Mouse (Mus musculus) kidney, postnatal 14 days (tissue): Measurements from ENCODE around the gene Dera.

ENCODE experiments used
- DNase-seq: peaks from one replicate; pipeline ENCODE4 v3.0.0; 2022; ENCODE audit warnings: mixed read lengths

Dera gene

DNA sequence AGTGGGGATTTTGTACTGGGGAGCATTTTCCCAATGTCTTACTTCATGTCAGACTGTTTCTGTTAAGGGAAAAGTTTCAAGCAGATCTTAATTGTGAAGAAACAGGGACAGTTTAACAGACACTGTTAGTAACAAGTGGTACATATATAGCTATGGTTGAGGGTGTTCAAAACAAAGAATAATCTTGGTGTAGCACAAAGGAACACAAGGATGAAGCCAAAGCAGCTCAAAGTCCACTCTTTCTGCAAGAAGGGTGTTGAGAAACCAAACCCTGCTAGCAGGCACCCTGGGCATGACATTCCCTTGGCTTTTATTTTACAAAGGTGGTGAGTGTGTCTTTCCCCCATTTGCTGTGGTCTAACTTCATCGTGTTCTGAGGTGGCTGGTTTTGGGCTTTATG lies 3.5 kb downstream of the Dera start:
- DNase-seq: no peak

DNA sequence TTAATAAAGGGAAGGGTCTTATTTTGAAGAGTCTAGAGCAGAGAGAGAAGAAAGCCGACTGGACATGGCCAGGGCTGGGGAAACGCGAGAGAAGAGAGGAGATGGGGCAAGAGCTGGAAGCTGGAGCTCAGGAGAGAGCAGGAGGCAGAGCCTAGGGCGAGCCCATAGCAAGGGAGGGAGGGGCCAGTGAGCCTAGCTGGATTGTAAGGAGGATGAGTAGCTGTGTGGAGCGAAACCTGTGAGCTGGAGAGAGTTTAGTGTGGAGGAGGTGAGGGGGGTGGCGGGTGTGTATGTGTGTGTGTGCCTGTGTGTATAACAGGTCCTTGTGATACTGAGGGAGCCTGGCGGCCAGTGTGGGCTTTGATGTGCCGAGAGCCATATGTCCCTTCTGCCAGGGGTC lies 5.3 kb downstream of the Dera start:
- DNase-seq: no peak

DNA sequence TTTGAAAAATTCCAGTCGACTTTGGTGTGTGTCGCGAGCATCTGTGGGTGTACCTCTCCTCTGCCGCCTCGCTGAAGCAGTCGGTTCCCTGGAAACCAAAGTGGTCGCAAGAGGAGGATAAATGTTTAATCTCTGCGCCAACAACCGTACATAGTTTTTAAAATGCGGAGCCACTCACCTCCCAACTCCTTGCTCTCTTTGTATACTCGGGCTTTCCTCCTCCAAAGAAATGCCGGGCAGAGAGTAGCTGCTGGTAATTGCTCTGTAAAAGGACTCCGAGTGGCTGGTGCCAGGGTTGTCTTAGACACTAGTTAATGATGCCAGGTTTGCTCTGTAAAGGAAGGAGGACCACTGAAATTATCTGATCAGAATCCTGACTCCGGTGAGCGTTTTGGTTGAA lies 6.6 kb downstream of the Dera start:
- no peak for DNase-seq

DNA sequence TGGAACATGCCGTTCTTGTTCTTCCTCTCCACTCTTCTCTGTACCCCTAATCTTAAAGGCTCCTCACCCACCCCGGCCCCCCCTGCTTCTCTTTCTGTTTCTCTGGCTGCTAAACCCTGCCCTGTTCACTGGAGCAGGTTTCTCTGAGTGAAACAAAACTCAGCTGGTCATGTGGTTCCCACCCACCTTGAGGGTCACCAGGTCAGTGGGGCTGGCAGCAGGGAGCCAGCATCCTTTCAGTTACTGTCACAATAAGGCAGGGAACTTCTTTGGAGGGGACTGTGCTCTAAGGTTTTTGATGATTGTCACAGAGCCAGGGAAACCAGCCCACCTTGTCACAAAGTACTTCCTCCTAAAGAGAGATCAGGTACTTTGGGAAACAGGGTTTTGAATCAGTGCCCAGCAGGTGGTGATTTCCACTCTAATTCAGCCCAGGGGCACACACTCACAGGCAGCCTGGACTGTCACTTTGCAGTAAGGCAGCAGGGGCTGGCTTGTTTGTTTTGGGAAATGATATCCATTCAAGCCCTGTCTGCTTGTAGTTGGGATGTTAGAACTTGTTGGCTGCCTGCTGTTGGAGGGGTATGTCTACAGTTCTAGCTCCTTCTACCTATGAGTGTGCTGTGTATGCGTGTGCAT lies 10.3 kb downstream of the Dera start:
- DNase-seq: peak; percentile 31

DNA sequence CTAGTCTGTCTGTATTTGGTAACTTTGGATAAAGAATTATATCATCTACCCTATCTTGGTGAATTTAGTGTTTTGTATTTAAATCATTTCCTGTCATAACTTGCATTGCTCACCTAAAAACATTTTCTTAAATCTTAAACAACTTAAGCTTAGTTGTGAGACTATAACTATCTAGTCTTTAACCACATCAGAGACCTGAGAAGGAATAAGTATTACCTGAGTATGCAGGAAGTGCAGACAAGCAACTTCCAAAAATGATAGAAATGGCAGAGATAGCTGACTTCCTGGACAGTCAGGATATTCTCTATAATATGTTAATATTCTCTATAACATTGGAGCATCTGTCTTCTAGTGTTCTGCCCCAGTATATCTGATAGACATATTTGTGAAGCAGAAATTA lies 11.8 kb downstream of the Dera start:
- DNase-seq: no peak

DNA sequence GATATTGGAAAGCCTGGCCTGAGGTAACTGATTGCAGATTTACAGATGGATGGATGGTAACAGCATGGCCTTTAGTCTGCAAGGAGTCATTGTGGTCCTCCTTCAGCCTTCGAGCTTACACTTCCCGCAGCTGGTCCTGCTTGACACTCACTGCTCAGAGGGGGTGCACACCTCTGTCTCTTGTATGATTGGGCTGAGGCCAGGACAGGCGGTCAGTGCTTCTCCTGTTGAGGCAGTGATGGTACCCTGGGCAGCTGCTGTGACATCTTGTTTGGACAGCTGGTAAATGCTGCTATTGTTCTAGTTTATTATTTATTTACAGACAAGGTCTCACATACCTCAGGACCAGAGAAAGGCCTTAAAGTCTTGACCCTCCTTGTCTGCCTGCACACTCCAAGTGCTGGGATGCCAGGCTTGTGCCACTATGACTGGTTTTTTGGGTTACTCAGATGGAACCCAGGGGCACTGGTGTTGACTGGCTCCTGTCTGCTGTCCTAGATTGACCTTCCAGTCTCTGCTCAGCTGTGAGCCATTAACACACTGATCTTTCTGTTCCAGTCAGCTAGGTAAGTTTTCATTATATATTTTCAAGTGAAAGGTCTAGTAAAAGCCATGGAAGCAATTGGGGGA lies 17.4 kb downstream of the Dera start:
- no peak for DNase-seq

DNA sequence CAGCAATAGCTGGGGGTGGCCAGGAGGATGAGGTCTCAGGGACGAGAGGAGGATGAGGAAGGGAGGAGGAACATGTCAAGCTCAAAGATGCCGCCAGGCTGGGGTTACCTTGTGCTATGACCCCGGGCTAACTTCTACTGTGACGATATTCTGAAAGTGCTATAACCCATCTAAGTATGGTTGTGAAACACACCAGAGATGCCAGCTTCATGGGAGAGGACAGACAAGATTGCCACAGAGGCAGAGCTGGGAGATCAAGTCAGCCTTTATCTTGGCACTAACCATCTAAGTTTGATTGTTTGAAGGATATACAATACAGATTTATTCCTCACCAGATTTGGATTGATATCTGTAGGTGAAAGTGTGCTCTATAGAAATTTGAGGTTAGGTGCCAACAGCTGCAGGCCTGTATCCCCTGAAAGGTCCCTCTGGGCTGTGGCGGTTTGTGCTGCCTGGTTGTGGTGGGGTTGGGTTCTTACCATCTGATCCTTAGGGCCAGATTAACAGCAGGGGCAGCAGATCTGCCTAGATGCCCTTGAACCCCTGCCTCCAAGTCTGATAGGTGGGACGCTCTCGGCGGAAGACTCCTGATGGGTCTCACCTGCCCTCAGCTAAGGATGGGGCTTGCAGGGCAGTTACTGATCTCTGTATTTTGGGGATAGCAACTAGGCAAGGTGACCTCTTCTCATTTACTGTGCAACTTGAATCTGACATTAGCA lies 18.7 kb downstream of the Dera start:
- no peak for DNase-seq

DNA sequence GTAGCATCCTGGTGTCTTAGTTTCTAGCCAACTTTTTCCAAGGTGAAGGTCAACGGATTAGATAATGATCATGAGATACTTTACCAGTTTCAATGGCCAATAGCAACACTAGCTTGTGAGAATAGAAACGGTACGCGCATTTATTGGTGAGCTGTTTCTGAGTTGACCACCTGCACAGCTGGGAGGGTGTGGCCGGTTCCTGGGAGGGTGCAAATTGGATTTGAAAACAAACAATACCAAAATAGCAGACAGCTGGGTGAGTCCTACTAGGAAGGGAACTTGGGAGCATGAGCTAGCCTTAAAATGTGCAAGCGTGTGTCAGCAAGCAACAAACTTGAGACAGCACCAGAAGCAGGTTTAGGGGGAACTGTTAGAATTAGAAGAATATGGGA lies 19.3 kb downstream of the Dera start:
- no peak for DNase-seq

DNA sequence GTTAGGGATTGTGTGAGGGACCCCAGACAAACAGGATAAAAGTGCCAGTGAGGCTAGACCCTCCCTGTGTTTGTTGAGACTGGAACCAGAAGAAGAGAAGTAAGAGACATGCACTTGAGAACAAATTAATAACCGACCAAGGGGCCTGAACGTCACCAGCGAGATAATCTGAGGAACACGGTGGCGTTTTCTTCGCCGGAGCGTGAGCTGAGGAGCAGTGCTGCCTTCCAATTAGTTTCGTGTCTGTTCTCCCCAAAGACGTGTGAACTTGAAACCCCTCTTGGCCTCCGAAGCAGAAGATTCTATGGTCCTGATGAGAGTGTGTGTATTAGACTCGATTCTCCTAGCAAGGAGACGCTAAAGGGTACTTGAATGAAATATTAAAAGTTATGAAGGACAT lies 19.8 kb downstream of the Dera start:
- no peak for DNase-seq

DNA sequence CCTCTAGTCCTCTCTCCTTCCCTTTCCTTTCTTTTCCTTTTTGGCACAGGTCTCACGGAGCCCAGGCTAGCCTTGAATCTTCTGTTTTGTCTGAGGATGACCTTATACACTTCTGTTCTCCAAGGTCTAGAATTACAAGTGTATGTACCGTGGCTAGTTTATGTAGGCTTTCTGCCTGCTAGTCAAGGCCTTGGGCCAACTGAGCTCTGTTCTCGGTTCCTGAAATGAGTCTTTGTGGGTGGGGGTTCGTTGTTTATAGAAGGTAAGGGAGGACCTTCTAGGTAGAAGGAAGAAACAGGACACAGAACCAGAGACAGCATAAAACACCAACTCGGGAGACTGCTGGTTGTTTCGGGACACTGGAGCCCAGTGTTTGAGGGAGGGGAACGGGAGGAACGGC lies 20.8 kb downstream of the Dera start:
- no peak for DNase-seq

DNA sequence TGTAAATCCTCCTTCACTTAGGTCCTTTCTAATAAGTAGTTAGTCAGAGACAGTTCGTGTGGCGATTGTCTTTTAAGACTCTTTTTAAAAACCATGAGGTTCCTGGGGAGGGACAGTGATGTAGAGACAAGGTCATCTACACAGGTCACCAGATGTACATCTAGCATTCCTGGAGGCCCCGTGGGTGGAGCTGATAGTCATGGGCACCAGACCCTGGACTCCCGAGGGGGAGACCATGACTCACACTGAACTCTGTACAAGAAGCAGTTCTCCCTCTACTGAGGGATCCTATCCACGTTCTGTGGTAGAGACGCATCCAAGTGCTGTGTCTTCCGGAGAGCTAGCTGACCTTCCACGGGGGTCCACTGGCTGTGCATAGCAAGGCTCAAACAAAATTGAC lies 22.6 kb downstream of the Dera start:
- no peak for DNase-seq

DNA sequence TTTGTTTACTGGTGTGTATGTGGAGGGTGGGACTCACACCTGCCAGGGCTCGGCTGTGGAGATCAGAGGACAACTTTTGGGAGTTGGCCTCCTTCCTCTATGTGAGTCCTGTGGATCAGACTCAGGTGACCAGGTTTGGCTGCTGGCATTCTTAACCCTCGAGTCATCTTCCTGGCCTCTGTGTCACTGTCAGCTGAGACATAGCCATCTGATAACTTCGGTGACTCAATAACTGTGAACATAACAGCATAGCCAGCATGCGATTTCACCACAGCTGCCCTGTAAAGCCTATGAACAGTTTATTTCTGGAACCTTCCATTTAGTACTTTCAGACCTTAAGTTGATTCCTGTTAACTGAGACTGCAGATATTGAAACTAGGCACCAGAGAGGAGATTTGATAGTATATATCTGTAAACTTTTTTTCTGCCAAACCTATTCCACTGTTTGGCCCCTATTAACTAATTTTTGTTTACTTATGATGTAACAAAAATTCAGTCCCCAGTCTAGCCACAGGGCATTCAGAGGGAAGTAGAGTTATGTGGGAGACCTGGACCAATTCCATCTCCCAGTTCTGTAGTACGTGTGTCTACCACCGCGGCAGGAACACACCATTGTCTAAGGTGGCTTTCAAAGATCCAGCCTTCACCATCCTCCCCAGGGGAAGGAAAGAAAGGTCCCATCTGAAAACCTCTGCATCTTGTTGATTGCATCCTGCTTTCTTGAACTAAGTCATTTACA lies 29.7 kb downstream of the Dera start:
- DNase-seq: no peak

DNA sequence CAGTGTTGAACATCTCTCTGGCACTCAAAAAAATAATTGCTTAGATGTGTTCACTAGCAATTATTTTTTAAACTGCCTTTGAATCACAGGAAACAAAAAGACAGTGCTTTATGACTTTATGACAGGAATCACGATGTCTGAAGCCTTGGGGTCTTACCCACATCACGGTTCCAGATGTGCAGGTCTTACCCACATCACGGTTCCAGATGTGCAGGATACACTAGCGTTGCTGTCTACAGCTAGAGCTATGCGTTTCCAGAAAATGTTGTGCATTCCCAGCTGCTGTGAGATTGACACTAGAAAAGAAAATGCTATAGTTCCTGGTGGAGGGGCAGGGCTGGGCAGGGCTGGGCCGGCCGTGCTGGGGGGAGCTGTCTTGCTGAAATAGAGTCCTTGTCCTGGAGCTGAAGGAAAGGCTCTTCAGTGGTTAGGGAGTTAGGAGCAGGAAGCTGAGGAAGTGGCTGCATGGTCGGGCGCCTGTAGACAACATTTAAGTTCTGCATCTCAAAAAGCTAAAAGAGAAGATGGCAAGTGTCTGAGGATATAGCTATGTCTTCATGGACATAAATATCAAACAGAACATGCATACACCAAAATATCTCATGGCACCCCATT lies 34.7 kb downstream of the Dera start:
- no peak for DNase-seq

DNA sequence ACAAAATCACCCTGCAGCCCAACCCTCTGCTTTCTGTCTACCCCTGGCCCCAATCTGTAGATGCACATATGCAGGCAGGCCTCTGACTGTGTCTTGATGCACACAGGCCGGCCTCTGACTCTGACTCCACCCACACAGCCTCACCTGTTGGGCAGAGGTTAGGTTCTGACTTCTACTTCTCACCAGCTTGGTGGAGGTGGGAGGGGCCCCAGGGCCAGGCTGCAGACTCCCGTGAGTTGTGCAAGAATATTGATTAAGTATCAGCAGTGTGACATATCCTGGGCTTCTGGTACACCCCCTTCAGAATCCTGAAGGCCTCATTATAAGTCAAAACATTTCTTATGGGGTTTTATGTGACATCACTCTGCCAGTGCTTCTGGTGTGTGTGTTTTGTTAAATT lies 35.3 kb downstream of the Dera start:
- DNase-seq: no peak

DNA sequence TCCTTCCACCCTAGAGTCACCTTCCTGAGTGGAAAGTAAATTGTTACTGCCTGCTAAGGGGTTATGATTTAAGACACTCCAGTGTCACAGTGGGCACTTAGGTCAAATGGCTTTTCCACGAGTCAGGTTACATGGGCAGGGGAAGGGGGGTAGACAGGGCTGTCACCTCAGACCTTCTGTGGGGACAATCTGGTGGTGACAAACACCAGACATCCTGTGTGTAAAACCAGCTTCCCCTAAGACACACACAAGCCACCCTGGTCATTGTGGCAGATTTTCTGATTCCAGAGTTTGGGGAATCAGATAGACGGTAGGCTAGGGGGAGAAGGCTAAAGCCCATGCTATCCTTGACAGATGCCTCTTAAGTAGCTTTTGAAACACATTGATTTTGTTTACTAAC lies 41.1 kb downstream of the Dera start:
- DNase-seq: no peak

DNA sequence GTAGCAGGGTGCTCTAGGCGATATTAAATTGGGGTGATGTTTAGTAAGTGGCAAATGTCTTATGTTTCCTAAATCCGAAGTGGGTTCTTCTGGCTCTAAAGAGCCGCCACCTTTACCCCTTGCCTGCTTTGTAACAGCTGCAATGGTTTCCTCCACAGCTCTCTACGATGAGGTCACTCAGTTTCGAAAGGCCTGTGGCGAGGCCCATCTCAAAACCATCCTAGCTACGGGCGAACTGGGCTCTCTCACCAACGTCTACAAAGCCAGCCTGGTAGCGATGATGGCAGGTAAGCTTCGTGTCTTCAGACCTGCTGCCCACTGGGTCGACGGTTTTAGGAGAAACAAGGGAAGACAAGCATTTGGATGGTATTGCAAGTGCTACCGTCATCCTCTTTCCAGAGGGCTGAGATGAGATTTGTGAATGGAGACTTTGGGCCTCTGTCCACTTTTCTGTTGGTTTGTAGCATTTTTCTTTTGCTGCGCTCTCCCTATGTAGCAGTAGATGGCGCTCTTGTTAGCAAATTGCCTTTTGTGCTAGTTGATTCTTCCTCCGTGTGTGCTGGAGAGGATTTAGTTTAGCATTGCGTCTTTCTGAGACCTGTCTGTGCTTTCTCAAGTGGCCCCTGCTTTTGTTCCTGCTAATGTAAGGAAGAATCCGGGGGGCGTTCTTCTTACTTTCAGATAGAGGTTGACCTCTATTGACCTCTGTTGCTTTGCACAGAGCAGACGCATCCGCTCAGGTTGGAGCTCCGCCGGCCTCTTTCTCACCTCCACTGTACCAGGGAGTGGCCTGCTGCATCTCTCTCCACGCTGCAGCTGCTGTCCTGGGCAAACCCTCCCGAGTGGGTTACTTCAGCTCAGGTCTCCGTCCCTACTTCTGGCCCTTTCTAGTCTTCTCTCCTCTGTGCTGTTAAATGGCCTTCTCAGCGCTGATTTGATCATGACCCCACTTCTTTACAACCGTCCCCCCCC lies 42.5 kb downstream of the Dera start:
- peak; percentile 35 for DNase-seq

DNA sequence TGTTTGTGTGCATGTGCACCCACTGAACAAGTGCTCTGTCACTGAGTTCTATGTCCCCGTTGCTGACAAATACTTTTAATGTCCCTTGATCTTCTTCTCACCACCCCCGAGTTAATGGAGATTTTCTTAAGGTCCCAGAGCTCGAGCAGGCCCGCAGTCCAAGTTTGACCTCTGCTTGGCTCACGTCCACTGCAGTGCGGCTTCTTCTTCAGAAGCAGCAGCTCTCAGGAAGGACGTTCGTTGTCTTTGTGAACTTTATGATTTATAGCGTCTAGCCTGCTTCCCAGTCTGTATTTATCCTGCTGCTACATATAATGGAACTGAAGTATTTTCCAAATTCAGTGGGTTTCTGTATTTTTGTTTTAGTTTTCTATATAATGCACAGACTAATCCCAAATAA lies 44.9 kb downstream of the Dera start:
- DNase-seq: peak; percentile 67

DNA sequence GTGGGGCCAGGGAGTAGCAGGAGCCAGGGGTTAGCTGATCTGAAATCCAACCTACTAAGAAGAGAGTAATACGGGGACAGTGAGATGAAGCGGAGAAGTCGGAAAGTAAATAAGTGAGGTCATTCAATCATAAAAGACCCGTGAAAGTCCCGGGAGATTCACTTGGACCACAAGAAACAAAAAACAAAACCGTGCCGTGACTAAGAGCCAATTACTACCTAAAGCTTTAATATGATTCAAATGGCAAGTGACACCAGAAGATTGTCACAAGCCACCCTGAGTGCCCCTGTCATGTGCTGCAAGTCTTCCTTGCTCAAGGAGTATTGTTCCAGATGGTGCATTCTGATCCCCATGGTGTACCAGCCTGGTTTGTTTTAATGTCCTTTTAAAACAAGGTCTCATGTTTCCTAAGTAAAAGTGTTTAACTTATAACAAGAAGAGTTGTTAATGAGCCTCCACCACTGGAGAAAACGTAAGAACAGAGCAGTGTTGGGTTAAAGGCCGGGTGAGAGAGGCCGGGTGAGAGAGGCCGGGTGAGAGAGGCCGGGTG lies 49.2 kb downstream of the Dera start:
- no peak for DNase-seq

DNA sequence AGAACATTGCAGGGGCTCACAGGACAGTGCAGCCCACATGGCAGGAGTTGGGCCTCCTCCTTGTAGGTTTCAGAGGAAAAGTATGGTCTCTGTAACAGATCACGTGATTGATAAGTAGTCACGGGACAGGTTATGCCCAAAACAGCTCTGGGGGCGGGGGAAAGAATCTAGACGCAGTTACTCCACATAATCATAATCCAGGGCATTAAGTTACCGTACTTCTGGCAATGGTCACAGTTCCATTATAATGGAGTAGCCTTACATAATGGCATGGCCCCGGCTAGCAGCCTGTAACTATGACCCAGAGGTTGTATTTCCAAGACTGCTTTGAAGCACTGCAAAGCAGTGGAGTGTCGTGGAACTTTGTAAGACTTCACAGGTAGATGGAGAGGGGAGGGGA lies 49.8 kb downstream of the Dera start:
- DNase-seq: no peak

DNA sequence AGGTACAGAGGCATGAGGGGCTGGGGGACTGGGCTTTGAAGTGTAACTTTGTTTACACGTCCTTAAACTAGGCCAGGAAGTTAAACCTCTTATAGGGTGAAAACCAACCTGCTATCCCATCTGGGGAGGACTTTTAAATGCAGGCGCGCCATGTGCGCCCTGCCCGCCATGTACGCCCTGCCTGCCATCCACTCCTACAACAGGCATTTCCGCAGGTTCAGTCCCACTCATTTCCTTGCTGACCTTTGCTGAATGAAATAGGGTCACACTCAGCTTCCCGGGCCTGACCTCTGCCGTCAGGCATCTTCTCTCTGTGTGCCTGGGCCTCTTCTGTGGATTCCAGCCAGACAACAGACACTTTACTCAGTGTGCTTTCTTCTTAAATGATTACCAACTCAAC lies 50.3 kb downstream of the Dera start:
- DNase-seq: peak; percentile 49

DNA sequence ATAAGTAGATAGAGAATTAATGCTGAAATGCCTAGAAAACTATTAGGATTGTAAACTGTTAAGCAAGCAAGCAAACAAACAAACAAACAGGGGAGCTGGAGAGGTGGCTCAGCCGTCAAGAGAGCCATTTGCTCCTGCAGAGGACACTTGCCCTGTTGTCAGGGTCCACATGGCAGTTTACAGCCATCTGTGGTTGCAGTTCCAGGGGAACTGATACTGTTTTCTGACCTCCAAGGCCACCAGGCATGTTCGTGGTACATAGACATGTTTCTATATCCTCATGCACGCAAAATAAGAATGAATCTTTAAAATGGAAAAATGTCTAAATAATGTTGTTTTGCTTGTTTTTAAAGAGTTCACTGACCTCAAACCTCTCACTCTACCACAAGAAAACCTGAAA lies 52.0 kb downstream of the Dera start:
- no peak for DNase-seq

DNA sequence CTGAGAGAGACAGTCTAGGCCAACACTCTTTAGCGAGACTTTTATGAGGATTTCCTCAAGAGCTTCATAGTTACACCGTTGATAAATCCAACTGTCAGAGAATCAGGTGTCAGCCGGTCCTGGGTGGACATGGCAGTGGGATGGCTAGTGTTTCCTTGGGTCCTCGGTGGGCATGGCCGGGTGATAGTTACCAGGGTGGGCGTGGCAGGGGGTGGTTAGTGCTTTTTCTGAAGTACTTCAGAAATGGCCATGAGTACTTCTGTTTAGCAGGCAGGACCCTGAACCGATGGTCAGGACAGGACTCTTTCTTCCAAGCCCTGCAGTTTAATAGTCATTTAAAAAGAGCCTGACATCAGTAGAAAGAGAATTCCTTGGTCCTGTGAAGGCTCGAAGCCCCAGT lies 52.5 kb downstream of the Dera start:
- no peak for DNase-seq
